Mouse (Mus musculus) left cerebral cortex, postnatal 10 days (tissue): ENCODE measurements at regions not wholly inside any gene's neighbourhood (a gene's known extent, or its start where the extent isn't known, plus 50 kb on each side); places are given as distances from the start of the nearest gene placed in this dataset.
"Not testable (repeated sequence)": the region's sequence is repeated elsewhere in the genome, so short reads cannot be mapped to it uniquely, and the experiment has no call there.

Source experiments
- DNase-seq, 2 experiments: peaks; one replicate each; pipeline ENCODE4 v3.0.0; 2021 to 2022; ENCODE audit warnings: low spot score in 2 of 2, mixed read lengths in 1 of 2; ENCODE audit errors: extremely low spot score in 1 of 2
- intact Hi-C: fragments of 180-260 bp; cut with DNase I; formaldehyde crosslinking; loops from one replicate; pipeline ENCODE4 v1.15.1; 2025

- DNase-seq: no peak
- intact Hi-C loops: loop anchor here (2.0 kb wide), 1 partner anchor 126 kb away; no protein-coding TSS in a partner anchor
Observed at GRCm38 (mm10) chr8:126081279-126081678, 86.3 kb downstream of the Kcnk1 start.

GRCm38 (mm10) chr8:126082827-126083226 lies 87.9 kb downstream of the Kcnk1 start:
- no peak for DNase-seq
- intact Hi-C loops: no loop called here

- intact Hi-C loops: no loop called here
Observed at GRCm38 (mm10) chr8:126090772-126091171, 95.8 kb downstream of the Kcnk1 start.

DNA sequence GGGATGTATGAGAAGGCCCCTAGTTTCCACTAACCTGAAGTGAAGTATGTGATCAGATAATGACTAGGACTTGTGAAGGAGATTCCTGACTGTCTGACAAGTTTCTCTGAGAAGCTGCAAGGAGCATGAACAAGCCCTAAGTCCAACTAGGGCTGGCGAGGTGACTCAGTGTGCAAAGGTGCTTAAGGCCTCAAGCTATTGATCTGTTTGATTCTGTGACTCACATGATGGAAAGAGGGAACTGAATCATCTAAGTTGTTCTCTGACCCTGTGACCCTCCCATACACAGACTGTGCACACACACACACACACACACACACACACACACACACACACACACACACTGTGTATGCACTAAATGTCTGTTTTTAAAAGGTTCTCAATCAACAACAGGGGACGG lies 99.0 kb downstream of the Kcnk1 start:
- no peak for DNase-seq
- intact Hi-C loops: no loop called here

More at GRCm38 (mm10) chr8:126090772-126091171, 95.8 kb downstream of the Kcnk1 start:
- DNase-seq: no peak

DNA sequence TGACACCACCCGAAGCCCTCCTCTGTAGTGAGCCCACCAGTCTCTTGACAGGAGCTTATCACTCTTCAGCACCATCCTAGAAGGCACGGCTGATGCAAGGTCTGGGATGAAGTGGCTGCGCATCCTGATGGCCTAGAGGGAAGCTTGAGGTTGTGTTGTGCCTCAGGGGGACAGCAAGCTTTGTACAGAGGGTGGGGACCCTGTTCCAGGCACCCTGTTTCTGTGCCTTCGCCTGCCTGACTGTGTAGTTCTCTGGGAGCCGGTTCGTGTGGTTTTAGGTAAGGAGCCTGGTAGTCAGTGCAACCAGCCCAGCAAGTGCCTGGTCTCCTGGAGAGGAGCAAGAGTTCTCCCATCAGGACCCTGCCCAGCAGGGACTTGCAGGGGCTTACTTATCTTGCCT lies 101.1 kb downstream of the Kcnk1 start:
- intact Hi-C loops: no loop called here

GRCm38 (mm10) chr8:126096636-126097170 lies 101.7 kb downstream of the Kcnk1 start:
- no peak for DNase-seq

More for the DNA sequence above, 101.1 kb downstream of the Kcnk1 start:
- DNase-seq: no peak

GRCm38 (mm10) chr8:126098886-126099285 lies 103.9 kb downstream of the Kcnk1 start:
- no peak for DNase-seq
- intact Hi-C loops: no loop called here

More at GRCm38 (mm10) chr8:126096636-126097170, 101.7 kb downstream of the Kcnk1 start:
- intact Hi-C loops: no loop called here

GRCm38 (mm10) chr8:126099889-126100288 lies 104.9 kb downstream of the Kcnk1 start:
- DNase-seq: no peak
- intact Hi-C loops: no loop called here

DNA sequence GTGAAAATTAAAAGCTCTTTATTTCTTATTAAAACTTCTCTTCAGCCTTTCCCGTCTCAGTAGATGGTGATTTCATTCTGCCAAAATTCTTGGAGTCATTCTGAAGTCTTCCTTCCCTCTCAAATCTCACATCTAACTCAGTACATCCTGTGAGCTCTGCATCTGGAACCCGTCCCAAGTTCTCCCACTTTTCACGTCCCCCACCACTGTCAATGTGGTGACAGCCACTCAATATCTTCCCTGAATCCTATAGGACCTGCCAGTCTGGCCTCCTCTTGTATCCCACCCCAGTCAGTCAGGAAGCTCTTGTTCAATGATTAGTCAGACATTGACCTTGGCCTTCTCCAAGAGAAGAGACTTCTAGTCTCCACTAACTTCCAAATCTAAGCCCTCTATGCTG lies 110.1 kb downstream of the Kcnk1 start:
- DNase-seq: no peak
- intact Hi-C loops: no loop called here

- intact Hi-C loops: no loop called here
- no peak for DNase-seq
Observed at GRCm38 (mm10) chr8:126126041-126126440, 131.1 kb downstream of the Kcnk1 start.

- no peak for DNase-seq
- intact Hi-C loops: no loop called here
Observed at GRCm38 (mm10) chr8:126132076-126132475, 137.1 kb downstream of the Kcnk1 start.

GRCm38 (mm10) chr8:126132918-126133317 lies 137.9 kb downstream of the Kcnk1 start:
- DNase-seq, intact Hi-C loops: not testable (repeated sequence)

DNA sequence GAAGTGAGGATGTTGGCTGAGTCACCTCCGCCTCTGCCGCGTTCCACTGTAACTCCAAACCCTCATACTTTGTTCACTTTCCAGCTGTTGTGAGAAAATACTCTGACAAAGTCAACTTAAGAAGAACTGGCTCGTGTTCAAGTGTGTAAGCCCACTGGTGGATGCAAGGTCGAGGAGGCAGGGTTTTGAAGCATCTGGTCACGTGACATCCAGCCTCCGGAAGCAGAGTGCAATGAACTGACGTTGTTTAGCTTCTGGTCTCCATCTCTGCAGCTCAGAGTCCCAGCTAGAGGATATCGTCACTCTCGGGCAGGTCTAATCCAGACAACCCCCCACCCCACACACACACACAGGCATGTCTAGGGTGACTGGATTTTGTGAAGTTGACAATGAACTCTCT lies 140.1 kb downstream of the Kcnk1 start:
- DNase-seq: no peak
- intact Hi-C loops: no loop called here

DNA sequence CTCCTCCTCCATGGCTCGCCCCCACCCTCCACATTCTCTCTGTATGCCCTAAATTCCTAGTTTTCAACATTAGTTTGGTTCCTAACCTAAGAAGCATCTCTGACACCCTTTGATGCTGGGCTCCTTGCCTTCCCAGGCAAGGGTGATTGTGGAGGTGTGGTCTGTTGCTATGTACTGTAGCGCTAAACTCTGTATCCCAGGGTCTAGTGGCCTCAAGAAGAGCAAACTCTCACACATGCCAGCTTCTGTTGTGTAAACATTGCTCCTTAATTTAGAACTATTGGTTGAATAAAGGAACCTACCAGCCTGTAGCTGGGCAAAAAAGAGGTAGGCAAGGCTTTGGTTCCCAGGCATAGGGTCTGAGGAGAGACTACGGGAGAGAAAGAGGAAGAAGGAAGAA lies 140.6 kb downstream of the Kcnk1 start:
- no peak for DNase-seq
- intact Hi-C loops: no loop called here

- intact Hi-C loops: no loop called here
- no peak for DNase-seq
Observed at GRCm38 (mm10) chr8:126136946-126137345, 142.0 kb downstream of the Kcnk1 start.

GRCm38 (mm10) chr8:126137452-126137851 lies 142.5 kb downstream of the Kcnk1 start:
- no peak for DNase-seq
- intact Hi-C loops: no loop called here

DNA sequence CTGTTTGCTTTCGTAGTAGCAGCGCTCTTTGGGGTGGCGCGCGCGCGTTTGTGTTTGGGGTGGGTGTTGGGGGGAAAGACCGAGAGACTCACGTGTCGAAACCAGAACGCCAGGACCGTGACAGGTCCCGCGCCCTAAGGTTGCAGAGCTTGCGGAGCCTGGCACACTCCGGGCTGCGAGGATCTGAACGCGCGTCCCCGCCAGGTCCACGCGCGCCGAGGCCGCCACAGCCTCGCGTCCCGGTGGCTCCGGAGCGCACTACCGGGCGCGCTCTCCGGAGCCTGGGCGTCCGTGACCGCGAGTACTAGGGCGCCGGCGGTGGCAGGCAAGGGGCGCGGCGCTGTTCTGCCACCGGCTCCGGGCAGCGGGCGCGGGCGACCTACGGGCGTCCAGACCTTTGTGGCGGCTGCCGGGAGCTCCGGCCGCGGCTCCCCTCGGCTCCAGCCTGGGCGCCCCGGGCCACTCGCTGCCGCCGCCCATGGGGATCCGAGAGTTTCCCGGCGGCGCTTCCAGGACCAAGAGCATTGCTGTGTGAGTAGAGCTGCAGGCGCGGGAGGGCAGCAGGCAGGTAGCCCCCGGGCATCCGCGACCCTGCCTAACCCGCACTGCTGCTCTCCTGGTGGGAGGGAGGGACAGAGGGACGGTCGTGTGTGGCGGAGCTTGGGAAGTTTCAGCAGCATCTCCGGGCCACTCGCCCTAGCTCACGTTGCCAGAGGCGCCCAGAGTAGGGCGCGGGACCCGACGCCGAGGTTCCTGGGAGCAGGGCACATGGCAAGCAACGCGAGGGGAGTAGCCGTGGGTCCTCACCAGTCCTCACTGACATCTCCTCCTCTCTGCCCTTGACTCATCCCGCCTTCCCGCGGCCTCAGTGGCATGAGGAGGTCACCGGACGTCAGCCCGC lies 143.9 kb downstream of the Kcnk1 start:
- DNase-seq: peak in 1 of 2 experiments; percentile 37
- intact Hi-C loops: no loop called here

GRCm38 (mm10) chr8:126139546-126139870 lies 144.5 kb downstream of the Kcnk1 start:
- no peak for DNase-seq
- intact Hi-C loops: no loop called here

DNA sequence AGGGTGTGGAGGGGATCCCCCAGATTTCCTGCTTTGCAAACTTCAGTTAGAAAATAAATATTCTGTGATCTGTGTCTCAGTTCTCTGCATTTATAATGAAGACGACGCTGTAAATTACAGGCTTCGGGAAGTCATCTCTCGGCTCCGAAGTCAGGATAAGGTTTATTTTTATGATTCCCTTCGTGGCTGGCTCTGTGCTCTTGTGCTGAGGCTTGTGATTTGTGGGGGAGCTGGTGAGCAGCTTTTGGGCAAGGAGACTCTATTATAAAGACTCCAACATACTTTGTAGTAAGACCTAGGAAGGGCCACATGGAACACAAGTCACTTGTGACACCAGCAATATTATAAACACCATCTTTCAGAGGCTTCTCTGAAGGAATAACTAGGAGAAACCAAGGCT lies 146.0 kb downstream of the Kcnk1 start:
- intact Hi-C loops: no loop called here
- no peak for DNase-seq

GRCm38 (mm10) chr8:126151527-126151926 lies 146.8 kb upstream of the Slc35f3 start:
- intact Hi-C loops: no loop called here
- DNase-seq: no peak
